Mouse (Mus musculus) megakaryocyte-erythroid progenitor cell, adult 5-6 weeks (primary cell): ENCODE results near the gene Gpr137b. TPM values are rescaled to one million over a fixed set of nuclear protein-coding genes. Genes with fewer than 3 reads are reported as not detected.
A peak's percentile ranks its signal among the peaks of the same experiment; 100 is the strongest.
"Not testable (repeated sequence)": the region's sequence is repeated elsewhere in the genome, so short reads cannot be mapped to it uniquely, and the experiment has no call there.

ENCODE experiments used
- ATAC-seq: replicated peaks from 2 replicates; pipeline ENCODE4 v1.8.0; 2016; ENCODE audit warnings: mild to moderate bottlenecking, inconsistent platforms; ENCODE audit not compliant: severe bottlenecking, poor library complexity, low FRiP score, low TSS enrichment
- total RNA-seq, 2 experiments: library from RNA; stranded (forward) in 1 of 2; stranded (reverse) in 1 of 2; fragments of 200-1000, 215-1000 nt in 1 of 2; fragments of >200 nt in 1 of 2; fragmentation: Nextera tagmentation in 1 of 2; gene quantifications; 2 replicates each; pipeline ENCODE4 v1.2.3; 2014 to 2017

The Gpr137b gene
- total RNA-seq (2014; fragmentation: Nextera tagmentation): 0.09 TPM in 1 of 2 replicates, not detected in the other
- total RNA-seq (2017): not detected in 2 replicates

DNA sequence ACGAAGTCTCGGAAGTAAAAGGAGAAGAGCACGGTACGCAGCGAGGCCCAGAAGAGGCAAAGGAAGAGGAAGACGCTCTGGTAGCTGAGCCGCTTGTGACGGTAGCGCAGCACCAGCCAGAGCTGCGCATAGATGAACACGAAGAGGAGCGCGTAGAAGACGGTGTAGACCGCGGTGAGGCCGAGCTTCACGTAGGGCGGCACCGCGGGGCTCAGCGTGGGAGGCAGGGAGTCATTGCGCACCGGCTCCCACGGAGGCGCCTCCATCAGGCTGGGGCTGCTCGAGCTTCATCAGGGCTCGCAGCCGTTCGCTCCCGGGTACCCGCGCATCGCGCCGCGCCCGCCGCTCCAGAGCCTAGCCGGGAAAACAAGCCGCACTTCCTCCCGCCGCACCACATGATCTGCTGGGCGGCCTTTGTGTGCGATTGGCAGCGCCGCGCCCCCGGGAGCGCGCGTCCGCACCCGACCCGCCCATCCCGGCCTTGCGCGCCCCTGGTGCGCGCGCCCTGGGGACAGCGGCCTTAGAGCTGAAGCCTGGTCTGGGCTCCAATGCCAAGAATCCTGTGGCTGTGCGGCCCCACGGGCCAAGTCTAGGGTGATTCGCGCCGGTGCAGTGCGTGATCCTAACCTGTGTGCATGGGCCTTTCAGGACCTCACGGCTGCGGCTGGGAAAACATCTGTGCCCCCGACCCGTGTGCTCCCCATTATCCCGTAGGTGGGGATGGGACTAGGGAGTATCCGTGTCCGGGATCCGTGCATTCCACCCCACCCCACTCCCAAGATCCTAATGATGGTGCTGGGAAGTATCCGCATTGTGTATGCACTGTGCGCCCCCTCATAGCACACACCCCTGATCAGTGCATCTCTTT, at the start of gene Gpr137b:
TSS of gene Gpr137b (minus strand) at position 787 of the 868 bp plus-strand sequence.
- peak; percentile 47 for ATAC-seq

DNA sequence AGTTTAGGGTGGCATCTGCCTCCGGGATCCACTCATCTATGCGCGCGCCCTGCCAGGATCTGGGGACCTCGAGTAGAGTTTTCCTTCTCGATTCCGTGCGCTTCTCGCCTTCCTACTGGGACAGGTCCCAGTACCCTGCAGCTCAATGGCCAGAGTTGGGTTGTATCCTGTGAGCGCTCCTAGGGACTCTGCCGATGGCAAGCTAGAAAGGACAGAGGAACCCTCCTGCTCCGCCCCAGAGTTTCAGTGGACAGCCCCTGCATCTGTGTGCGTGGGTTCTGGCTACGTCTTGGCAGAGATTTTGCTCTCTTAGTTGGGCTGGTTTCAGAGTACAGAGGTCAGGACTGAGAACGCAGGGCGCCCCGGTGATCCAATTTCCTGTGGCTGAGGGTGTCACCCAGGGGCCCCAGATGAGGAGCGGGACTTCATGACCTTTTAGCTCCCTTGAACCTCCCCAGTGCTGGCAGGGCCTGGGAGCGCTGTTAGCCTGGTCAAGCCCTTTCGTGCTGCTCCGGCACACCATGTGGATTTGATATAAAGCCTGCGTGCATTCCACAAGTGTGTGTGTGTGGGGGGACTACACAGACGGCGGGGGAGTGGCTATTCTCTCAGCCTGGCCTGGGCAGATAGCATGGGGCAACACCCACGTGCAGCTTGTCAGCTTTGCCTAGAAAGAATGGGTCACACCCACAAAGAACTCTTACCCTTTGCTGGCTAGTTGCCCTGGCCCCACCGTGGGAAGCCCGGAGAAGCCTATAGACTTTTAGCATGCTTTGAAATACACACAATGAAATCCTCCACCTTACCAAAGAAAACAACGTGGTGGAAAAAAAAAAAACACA, 44.5 kb upstream of the Gpr137b start:
- peak; percentile 99 for ATAC-seq

- 0 out of 2 replicates have a peak, but pooled peaks have one; percentile 3 for ATAC-seq
Measured at GRCm38 (mm10) chr13:13437460-13438015, 43.7 kb upstream of the Gpr137b start, which contains the start of gene Nid1. TSS of gene Nid1 (plus strand) at chr13:13437551.

DNA sequence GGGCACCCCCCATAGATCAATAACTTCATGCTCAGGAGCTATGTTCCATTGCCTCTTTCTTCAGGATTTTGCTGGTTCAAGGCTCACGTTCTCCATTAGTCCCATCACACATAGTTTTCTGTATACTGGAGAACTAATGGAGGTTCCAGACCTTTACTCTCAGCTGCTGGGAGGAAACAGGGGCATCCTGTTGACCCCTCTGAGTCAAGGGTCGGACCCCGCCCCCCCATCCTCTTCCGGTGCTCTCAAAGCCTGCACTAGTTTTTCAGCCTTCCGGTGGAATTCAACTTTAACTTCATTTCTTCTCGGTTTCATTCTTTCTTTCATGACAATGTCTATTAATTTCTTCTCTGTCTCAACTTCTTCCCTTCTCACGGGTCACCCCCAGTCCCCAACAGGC, 42.3 kb upstream of the Gpr137b start:
- not testable (repeated sequence) for ATAC-seq

GRCm38 (mm10) chr13:13423301-13423700, 29.5 kb upstream of the Gpr137b start:
- ATAC-seq: not testable (repeated sequence)

- not testable (repeated sequence) for ATAC-seq
Measured at GRCm38 (mm10) chr13:13418859-13419258, 25.0 kb upstream of the Gpr137b start.

GRCm38 (mm10) chr13:13416007-13416337, 22.2 kb upstream of the Gpr137b start:
- not testable (repeated sequence) for ATAC-seq

DNA sequence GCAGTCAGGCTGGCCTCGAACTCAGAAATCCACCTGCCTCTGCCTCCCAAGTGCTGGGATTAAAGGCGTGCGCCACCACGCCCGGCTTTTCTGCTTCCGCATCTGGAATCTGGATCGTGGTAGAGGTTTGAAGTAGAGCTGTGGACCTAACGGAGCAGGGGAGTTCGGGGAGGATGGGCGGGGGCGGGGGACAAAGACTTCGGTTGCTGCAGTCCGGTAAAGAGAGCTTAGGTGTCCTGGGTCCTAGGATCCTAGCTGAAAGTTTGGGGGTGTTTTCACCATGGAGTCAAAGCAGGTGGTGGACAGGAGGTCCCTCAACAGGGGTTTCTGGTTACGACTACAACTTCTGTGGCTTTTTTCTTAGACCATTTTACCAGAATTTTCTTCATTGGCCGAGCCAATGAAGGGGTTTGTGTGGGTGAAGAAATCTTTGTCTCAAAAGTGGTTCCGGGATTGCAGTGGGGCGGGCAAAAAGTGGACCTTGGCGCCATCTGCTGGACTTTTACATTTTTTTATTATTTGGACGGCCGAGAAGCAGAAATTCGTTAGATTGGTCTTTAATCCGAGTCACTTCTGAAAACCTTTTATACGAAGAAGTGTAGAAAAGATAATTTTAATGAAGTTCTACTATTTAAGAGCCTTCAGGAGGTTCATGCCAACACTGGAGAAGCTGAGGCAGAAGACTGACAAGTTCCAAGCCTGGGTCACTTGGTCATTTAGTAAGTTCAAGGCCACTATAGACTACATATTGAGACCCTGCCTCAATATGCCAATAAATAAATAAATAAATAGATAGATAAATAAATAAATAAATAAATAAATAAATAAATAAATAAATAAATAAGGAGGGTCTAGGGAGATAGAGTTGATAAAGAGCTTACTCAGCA, 21.5 kb upstream of the Gpr137b start:
- ATAC-seq: peak; percentile 61; the same call in 1 of the 2 replicates

DNA sequence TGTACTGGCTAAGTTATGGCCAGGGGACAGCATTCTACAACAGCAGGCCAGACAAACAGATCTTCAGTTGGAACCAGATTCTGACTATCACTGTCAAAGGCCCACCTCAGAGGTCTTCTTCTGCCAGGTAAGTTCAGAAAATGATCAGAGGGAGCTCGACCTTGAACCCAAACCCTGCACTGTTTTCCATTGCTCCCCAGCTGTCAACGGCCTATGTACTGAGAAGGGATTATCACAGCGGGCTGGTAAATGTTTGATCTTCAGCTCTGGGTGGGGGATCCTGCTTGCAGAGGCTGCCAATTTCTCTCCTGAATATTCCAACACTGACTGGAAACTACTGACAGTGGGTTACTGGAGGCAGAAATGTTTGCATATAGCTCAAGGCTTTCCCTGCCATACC, 20.4 kb upstream of the Gpr137b start:
- ATAC-seq: no peak

GRCm38 (mm10) chr13:13405511-13405910, 11.7 kb upstream of the Gpr137b start:
- not testable (repeated sequence) for ATAC-seq

DNA sequence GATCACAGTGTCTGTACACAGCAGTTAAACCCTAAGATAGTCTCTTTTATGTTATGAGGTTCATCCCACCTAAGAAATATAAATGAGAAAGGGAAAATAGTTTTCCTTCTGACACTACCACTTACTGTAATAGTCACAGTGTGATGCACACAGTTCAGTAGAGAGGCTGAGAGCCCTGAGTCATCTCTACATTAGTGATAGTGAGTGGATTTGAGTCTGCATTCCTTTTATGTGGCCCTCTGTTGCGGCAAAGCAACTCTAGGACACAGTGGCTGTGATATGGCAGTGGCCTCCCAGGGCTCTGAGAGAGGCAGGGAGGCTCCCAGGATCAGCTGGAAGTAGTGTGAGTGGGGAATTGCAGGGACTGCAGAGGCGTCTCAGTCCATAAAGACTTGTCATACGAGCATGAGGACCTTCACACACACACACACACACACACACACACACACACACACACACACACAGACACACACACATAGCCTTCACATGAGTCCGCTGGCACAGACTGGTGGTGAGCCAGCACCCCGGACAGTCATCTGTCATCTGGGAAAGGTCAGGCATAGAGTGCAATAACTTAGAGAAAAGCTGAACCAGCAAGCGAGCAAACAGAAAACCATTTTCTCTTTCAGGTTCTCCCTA, 10.8 kb upstream of the Gpr137b start:
- ATAC-seq: not testable (repeated sequence)

- not testable (repeated sequence) for ATAC-seq
Measured at GRCm38 (mm10) chr13:13403839-13404238, 10.0 kb upstream of the Gpr137b start.

GRCm38 (mm10) chr13:13403366-13403765, 9.6 kb upstream of the Gpr137b start:
- ATAC-seq: not testable (repeated sequence)

DNA sequence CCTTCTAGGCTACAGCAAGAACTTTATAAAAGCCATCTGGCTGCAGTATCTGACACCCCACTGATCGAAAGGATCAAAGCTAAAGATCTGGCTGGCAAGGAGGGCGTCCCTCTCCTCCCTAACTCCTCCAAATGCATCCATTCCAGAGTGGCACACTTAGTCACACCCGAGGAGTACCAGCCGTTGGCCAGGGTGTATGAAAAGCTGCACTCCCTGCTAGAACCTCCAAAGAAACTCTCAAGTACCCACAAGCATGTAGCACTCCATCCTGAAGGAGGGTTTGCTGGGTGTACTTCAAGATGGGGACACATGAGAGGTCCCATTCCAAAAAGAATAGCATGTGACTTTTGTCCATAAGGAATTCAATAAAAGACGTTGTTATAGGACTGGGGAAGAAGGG, 9.0 kb upstream of the Gpr137b start:
- not testable (repeated sequence) for ATAC-seq

DNA sequence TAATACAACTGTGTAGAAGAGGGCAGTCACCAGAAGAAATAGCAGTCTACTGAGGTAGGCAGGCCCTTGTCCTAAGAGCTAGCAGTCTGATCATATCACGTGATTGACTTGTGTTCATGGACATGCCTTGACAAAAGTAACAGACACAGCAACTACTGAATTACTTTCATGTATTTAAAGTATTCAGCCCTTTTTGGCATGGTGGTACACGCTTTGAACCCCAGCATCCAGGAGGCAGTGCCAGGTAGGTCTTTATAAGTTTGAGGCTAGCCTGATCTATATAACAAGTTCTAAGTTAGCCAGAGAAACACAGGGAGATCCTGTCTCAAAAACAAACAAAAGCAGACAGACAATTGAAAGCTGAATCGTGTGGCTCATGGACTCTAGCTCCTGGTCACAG, 7.0 kb upstream of the Gpr137b start:
- not testable (repeated sequence) for ATAC-seq

DNA sequence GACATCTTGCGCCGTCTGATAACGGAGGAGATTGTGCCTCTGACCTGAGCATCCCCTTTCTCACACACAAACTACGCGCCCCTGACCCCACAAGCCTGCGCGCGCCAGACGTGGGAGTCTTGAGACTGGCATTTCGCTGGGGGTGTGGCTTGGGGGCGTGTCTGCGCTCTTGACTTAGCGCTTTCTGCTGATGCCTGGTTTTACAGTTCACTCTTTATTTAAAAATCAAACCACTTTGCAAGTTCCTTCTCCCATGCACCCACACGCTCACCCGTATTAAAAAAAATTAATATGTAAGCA, 232 bp upstream of the Gpr137b start:
- ATAC-seq: peak; percentile 65

DNA sequence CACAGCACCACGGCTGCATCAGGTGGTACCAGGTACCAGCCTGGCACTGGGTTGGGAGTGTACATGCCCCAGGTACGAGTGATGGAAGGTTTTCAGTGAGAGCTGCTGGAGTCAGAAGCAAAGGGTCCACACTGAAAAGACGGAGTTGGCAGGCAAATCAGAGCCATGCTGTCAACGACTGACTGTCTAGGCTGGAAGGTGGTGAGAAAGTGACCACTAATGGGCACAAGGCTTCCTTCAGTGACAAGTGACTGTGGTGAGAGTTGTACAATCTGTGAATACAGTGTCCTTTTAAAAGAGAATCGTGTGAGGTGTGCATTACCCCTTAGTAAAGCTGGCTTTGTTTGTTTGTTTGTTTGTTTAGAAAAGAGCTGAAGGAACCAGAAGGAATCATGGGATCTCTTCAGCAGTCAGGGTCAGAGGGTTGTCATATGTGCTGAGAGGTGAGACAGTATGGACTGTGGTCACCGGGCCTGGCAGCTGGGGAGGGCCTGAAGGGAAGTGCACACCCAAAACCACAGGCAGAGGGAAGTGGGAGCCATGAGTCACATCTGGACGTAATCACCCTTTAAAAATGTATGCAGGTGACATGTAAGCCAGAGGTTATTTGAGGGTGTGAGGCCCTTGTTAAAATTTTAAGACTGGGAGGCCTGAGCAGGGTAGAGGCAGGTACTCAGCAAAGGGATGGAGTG, 15.5 kb downstream of the Gpr137b start:
- peak; percentile 61 for ATAC-seq

DNA sequence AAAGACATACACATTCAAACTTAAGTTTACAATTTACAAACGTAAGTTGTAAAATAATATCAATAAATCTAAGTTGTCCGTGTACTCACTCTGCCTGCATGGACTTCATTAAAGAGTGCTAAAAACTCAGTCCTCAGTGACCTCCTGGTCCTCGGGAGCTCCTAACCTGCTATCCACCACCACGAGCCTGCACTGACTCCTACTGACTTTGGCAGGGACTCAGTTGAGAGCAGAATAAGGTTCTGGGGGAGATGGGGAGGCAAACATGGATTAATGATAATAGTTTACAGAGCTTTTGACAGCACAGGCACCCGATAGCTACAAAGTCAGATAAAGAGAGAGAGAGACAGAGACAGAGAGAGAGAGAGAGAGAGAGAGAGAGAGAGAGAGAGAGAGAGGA, 16.6 kb downstream of the Gpr137b start:
- ATAC-seq: no peak
